Mouse (Mus musculus): Measurements from ENCODE around the gene Pde1b.

The Pde1b gene

GRCm38 (mm10) chr15:103549475-103549874 is 46.6 kb downstream of the Pde1b start:
- in situ Hi-C loops (cut with MboI, MseI): no loop called here

GRCm38 (mm10) chr15:103551053-103551452 is 48.2 kb downstream of the Pde1b start:
- in situ Hi-C loops (cut with MboI, MseI): no loop called here

GRCm38 (mm10) chr15:103552096-103552690 is 49.4 kb downstream of the Pde1b start:
- in situ Hi-C loops (cut with MboI, MseI): no loop called here

DNA sequence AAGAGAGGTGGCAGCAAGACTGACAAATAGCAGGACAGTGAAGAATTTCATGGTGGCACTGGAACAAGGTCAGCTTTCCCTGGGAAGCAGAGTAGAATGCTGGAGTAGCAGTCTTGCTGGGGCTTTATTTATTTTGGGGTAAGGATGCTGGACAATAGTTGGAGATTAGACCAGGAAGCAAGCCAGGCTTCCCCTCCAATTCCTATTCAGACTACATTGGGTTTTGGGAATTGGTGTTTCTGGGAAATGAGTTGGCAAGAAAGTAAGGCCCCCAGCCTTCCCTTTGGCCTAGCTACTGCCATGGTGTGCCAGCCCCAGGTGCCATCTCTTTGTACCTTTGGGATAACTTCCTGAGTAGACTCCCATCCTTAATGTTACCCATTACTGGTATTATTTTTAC is 62.1 kb downstream of the Pde1b start, which contains the start of gene Glycam1:
Gene Glycam1 (minus strand): TSS at position 101 of the 400 bp plus-strand sequence.
- in situ Hi-C loops (cut with MboI, MseI): no loop called here
